Mouse (Mus musculus): ENCODE results near the gene Smarca5. TPM values are rescaled to one million over a fixed set of nuclear protein-coding genes. Genes with fewer than 3 reads are reported as not detected.

The Smarca5 gene
- 10 to 100 TPM; 28.9 to 32.8 (median 29.4) TPM for polyA plus RNA-seq (2017; shearing (Covaris generic))

- peak; percentile 89 for ATAC-seq
Measured at GRCm38 (mm10) chr8:80739155-80739924, at the start of gene Smarca5. Smarca5 (minus strand) TSS chr8:80739497.

DNA sequence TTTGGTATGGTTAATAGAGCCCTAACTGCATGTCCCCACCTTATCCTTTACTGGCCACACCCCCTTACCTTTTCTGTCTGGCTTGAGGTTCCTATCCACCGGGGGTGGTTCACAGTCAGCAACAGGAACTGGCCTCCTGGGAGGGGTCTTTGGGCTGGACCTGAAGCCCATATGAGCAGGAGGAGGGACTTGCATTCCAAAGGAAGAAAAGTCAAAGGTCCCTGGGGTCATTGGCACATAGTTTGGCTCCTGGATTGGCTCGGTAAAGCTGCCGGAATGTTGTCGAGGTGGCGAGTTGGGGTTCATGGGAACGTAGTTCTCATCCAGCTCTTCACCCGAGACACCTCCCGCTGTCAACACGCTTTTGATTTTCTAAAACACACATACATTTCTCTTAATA is 45.3 kb upstream of the Smarca5 start:
- ATAC-seq, result no peak

DNA sequence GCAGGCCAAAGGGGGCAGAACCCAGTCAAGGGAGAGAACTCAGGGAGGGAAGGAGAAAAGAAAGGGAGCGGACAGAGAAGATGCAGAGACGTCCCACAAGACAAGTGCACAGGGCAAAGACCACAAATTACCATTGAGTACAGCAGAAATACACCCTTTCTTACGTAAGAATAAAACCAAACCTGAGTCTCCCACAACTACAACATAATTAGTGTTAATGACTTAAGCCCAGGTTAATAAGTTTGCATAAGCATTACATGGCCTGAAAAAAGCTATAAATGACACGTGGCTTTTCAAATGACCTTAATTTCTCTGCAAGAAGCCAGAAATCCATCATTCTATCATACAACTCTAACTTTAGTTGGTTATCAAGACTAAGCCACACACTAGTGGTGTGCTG is 44.0 kb upstream of the Smarca5 start:
- no peak for ATAC-seq

DNA sequence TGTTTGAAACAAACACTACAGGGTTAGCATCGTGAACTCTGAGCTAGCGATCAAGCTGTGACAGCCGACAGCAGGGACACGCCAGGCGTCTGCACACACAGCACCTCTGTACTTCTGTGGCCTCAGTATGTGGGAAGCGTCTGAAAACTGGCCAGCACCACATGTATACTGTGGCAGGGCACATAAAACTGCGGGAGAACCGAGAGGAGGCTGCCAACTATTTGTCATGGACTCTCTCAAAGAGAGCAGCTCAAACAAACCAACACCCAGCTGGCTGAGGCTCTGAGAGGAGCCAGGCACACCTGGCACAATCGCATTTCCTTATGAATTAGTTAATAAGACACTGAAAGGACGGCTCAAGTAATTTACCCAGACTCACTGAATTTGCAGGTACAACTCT is 42.0 kb upstream of the Smarca5 start:
- no peak for ATAC-seq

- ATAC-seq, result no peak
Measured at GRCm38 (mm10) chr8:80780271-80780670, 41.0 kb upstream of the Smarca5 start.

GRCm38 (mm10) chr8:80776436-80776835 is 37.1 kb upstream of the Smarca5 start:
- ATAC-seq, result no peak

GRCm38 (mm10) chr8:80772732-80773460 is 33.6 kb upstream of the Smarca5 start:
- no peak for ATAC-seq

GRCm38 (mm10) chr8:80768451-80768850 is 29.2 kb upstream of the Smarca5 start:
- no peak for ATAC-seq

DNA sequence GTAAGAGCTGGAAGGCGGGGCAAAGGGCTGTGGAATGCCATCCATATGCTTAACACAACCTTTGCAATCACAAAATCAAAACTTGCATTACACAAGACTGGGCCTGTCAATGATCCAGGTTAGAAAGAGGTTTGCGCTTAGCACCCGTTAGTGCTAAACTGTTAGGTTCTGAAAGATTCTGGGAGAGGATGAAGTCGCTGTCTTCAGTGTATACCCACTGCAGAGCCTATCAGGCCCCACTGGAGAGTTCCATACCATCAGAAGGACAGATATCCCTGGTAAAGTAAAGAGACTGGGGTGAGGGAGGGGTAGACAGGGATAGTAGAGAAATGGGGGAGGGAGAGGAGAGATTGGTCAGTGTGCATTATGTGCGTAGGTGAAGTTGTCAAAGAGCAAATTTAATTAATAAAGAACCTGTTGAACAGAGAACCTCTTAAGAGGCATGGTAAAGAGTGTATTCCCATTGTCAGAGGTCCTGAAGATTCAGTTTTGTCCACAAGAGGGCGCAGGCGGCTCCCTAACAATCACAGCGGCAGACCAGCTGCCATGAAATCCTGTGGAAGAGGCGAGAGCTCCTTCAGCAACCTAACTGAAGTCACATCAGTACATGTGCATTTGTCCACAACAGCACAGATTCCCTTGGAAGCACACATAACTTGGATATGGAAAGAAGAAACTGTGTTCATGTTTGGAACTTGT is 13.9 kb upstream of the Smarca5 start:
- ATAC-seq, result peak; percentile 46

DNA sequence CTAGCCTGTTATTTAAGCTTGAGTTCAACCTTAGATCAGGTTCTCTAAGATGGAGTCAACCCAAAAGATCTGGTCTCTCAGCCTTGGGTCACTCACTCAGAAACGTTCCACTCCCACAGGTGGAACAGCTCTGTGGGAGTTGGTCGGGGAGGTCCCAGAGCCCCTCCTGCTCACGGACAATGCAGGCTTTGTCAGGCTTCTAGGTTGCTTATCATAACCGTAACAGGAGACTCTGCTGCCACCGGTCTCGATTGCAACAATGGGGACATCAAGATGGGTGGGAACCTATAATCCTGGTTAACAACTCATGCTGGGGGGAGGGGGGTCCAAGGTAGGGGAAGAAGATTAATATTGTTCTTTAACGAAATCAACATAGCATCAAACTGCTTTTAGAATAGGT is 13.1 kb upstream of the Smarca5 start:
- no peak for ATAC-seq

GRCm38 (mm10) chr8:80749091-80749490 is 9.8 kb upstream of the Smarca5 start:
- no peak for ATAC-seq

DNA sequence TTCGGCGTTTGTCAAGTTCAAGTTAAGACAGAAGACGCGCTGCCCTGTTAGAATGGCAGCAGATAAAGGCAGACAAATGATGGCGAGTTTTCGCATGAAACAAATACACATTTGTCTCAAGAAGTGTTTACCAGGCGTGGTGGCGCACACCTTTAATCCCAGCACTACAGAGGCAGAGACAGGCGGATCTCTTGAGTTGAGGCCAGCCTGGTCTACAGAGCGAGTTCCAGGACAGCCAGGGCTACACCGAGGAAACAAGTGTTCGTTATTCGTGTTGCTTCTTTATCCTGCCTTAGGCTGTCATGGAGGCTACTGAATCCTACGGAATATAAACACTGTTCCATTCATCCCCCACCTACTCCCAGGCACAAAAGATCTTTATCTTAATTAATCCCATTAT is 635 bp upstream of the Smarca5 start:
- peak; percentile 30 for ATAC-seq

- peak; percentile 25 for ATAC-seq
Measured at GRCm38 (mm10) chr8:80738388-80739154, 726 bp downstream of the Smarca5 start.

- ATAC-seq, result no peak
Measured at GRCm38 (mm10) chr8:80738046-80738387, 1.3 kb downstream of the Smarca5 start.

DNA sequence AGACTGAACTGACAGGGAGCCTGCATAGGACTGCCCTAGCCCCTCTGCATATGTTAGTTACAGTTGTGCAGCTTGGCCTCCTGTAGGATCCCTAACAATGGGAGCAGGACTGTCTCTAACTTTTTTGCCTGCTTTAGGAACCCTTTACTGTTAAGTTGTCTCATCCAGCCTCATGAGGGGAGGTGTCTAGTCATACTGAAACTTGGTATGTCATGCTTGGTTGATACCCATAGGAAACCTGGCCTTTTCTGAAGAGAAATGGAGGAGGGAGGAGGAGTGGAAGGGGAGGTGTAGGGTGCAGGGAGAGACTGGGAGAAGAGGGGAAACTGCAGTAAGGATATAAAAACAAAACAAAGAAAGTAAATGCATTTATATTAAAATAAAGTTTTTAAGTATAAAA is 7.0 kb downstream of the Smarca5 start:
- no peak for ATAC-seq

DNA sequence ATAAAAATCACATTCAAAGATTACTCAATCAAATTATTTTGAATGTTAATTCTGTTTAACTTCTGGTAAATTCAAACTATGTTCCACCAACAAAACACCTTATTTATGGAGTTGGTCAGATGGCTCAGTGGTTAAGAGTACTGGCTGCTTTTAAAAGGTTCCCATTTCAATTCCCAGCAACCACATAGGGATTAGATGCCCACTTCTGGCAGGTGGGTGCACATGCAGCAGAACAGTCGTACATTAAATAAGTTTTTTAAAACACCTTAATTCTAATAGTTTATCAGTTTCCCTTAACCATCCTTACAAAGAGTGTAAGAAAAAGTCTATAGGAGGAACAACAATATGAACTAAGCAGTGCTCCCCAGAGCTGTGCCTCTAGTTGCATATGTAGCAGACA is 24.8 kb downstream of the Smarca5 start:
- no peak for ATAC-seq

DNA sequence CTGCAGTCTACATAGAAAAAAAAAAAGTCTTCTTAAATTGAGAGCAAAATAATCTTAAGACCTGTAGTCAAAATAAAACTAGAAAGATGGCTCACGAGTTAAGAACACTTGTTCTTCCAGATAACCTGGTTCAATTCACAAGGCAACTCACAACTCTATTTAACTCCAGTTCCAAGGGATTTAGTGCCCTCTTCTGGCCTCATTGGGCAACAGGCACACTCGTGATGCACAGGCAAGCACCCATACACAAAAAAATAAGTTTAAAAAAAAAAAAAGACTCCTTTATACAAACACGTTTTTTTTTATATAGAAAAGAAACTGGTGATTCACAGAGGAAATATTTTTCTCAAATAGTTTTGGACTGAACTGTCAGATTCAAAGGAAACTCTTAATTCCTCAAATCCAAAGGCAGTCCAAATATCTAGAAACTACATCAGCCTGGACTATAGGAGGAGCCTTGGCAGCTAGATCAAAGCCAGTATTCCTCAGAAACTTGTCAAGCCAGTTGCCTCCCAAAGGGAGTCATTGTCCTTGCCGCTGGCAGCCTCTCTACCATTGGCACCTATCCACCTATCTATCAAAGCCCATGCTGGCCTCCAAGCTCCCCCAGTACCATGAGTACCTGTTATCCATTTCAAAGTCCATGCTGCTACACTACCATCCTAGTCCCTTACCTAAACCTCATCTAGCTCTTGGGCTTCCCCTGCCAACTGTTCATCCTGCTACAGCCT is 28.5 kb downstream of the Smarca5 start:
- no peak for ATAC-seq

DNA sequence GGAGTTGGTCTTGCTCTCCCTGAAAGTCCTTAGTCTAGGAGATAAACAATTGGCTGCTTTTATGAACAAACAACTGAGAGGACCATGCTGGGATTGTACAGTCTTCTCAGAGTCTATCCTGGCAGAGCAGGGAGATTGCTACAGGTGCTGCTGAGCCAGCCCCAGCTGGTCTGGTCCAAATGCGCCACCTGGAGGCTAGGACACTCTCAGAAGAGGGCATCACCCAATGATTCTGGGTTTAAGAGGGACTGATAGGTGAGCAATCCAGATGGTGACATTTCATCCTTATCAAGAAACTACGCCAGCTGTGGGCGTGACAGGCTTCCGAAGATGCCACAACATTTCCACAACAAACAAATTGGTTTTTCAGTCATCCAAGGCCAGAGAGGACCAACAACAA is 51.2 kb downstream of the Smarca5 start:
- ATAC-seq, result no peak

- ATAC-seq, result no peak
Measured at GRCm38 (mm10) chr8:80683756-80684335, 55.5 kb downstream of the Smarca5 start.

- ATAC-seq, result no peak
Measured at GRCm38 (mm10) chr8:80682594-80682993, 56.7 kb downstream of the Smarca5 start.

DNA sequence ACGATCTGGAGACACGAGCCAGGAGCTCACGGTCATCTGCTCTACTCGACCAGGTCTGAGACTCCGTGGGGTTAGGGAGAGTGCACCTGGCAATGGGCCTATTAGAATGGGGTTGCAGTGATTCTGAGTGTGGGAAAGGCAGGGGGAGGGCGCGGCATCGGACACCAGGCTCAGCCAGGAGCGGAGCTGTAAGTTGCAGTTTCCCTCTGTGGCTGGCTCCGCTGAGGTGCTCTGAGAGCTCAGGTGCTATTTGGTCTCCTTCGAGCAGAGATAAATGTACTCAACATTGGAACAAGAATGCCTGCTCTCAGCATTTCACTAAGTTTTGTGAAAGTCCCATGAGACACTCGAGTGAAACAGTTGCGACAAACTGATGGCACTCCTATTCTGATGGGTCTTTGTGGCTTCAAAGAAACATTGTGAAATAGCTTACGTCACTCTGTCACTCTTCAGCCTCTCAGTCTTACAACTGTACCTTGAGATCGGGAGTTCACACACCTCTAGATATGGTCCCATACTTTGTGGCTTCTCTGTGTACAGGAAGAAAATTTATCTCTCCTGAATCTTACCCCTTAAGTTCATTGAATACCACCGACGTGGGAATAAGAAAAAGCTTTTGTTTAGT is 69.9 kb downstream of the Smarca5 start:
- ATAC-seq, result no peak

All from inflammation-experienced regulatory T-cells, adult 6 months (primary cell).